Mouse (Mus musculus) C2C12 (cell line): ENCODE measurements around the gene Psmb8. TPM values are rescaled to one million over a fixed set of nuclear protein-coding genes. Genes with fewer than 3 reads are reported as not detected.

Experiments used
- H3K27me3 ChIP-seq: one replicate; pipeline ENCODE4 v1.6.1; 2011; ENCODE audit not compliant: control insufficient read depth, insufficient read depth, insufficient read length
- H3K36me3 ChIP-seq: one replicate; pipeline ENCODE4 v1.6.1; 2011; ENCODE audit not compliant: control insufficient read depth, insufficient read depth
- H3K4me3 ChIP-seq: one replicate; pipeline ENCODE4 v1.5.1; 2011; ENCODE audit warnings: mild to moderate bottlenecking, control low read depth; ENCODE audit not compliant: poor library complexity, insufficient read depth, severe bottlenecking
- H3K79me2 ChIP-seq: one replicate; pipeline ENCODE4 v1.6.1; 2011; ENCODE audit not compliant: control insufficient read depth, insufficient read depth
- H3K79me3 ChIP-seq: one replicate; pipeline ENCODE4 v1.6.1; 2011; ENCODE audit warnings: low read depth, control low read depth
- H3ac ChIP-seq: one replicate; pipeline ENCODE3; 2011; ENCODE audit warnings: low read depth; ENCODE audit not compliant: control insufficient read depth, insufficient read length
- CEBPB ChIP-seq: IDR thresholded peaks from one replicate; pipeline ENCODE4 v1.6.1; 2011; ENCODE audit warnings: low read depth, mild to moderate bottlenecking, control low read depth, moderate library complexity
- CTCF ChIP-seq: IDR thresholded peaks from one replicate; pipeline ENCODE4 v1.5.1; 2011; ENCODE audit not compliant: control insufficient read depth, insufficient read depth, insufficient read length
- FOSL1 ChIP-seq: IDR thresholded peaks from one replicate; pipeline ENCODE4 v1.8.0; 2011; ENCODE audit warnings: mild to moderate bottlenecking, low read length; ENCODE audit not compliant: poor library complexity, insufficient read depth, severe bottlenecking
- MAX ChIP-seq: IDR thresholded peaks from one replicate; pipeline ENCODE4 v1.6.1; 2011; ENCODE audit warnings: mild to moderate bottlenecking, control low read depth
- MYOD1 ChIP-seq: IDR thresholded peaks from one replicate; pipeline ENCODE4 v1.6.1; 2011; ENCODE audit warnings: low read depth; ENCODE audit not compliant: control insufficient read depth, insufficient read length
- MYOG ChIP-seq: IDR thresholded peaks from one replicate; pipeline ENCODE4 v1.6.1; 2011; ENCODE audit not compliant: control insufficient read depth, insufficient read length; ENCODE audit errors: extremely low read depth
- USF1 ChIP-seq: IDR thresholded peaks from one replicate; pipeline ENCODE4 v1.6.1; 2011; ENCODE audit warnings: low read depth, mild to moderate bottlenecking, control low read depth, moderate library complexity
- polyA plus RNA-seq: library from polyadenylated mRNA; unstranded; fragments of >200 nt; fragmentation: generic; extraction: Trizol; gene quantifications from one replicate; pipeline ENCODE4 v1.2.1, GENCODE M21; 2012; ENCODE audit warnings: missing spikeins

Gene Psmb8
- polyA plus RNA-seq, 1 experiment: 0.05 TPM

GRCm38 (mm10) chr17:34210599-34210998 lies 13.1 kb downstream of the Psmb8 start:
- Histone ChIP-seq H3K36me3 (no peaks in the 10 kb centered on the region), H3K79me3 (no peaks in the 10 kb centered on the region), H3K79me2 (no peaks in the 10 kb centered on the region), H3K4me3 (no peak overlapping the region), H3K27me3 (peaks cover 25% of the 10 kb centered on the region), H3ac (no peak overlapping the region)
- TF ChIP-seq CTCF: no peak
- peak; percentile 97 for TF ChIP-seq MYOD1

- Histone ChIP-seq H3K36me3 (no peaks in the 10 kb centered on the region), H3K4me3 (no peak overlapping the region), H3K27me3 (peaks cover 34% of the 10 kb centered on the region), H3K79me2 (no peaks in the 10 kb centered on the region), H3K79me3 (no peaks in the 10 kb centered on the region), H3ac (no peak overlapping the region)
- TF ChIP-seq USF1: no peak
Observed at GRCm38 (mm10) chr17:34211746-34212365, 14.3 kb downstream of the Psmb8 start.

GRCm38 (mm10) chr17:34213936-34214335 lies 16.4 kb downstream of the Psmb8 start:
- H3K36me3 ChIP-seq: no peaks in the 10 kb centered on the region
- no peaks in the 10 kb centered on the region for H3K79me3 ChIP-seq
- H3ac ChIP-seq: no peak overlapping the region
- no peaks in the 10 kb centered on the region for H3K79me2 ChIP-seq
- H3K4me3 ChIP-seq: no peak overlapping the region
- peaks cover 43% of the 10 kb centered on the region for H3K27me3 ChIP-seq
- TF ChIP-seq CEBPB (no peak), MYOD1 (no peak), USF1 (no peak), MAX (no peak), FOSL1 (no peak), CTCF (no peak), MYOG (no peak)

GRCm38 (mm10) chr17:34215176-34215575 lies 17.7 kb downstream of the Psmb8 start:
- Histone ChIP-seq H3K79me3 (no peaks in the 10 kb centered on the region), H3K79me2 (no peaks in the 10 kb centered on the region), H3K36me3 (no peaks in the 10 kb centered on the region), H3K27me3 (peaks cover 43% of the 10 kb centered on the region), H3K4me3 (no peak overlapping the region), H3ac (no peak overlapping the region)
- TF ChIP-seq MYOG (no peak), MYOD1 (no peak), FOSL1 (no peak), MAX (no peak), CTCF (no peak), CEBPB (no peak), USF1 (no peak)

- no peak for TF ChIP-seq MYOG
- TF ChIP-seq MYOD1: no peak
- no peak for TF ChIP-seq CEBPB
- TF ChIP-seq USF1: no peak
- TF ChIP-seq CTCF: no peak
- no peak for TF ChIP-seq MAX
- TF ChIP-seq FOSL1: no peak
- Histone ChIP-seq H3K27me3 (peaks cover 43% of the 10 kb centered on the region), H3K4me3 (no peak overlapping the region), H3ac (no peak overlapping the region), H3K79me2 (no peaks in the 10 kb centered on the region), H3K36me3 (no peaks in the 10 kb centered on the region), H3K79me3 (no peaks in the 10 kb centered on the region)
Observed at GRCm38 (mm10) chr17:34217216-34217928, 19.9 kb downstream of the Psmb8 start.

GRCm38 (mm10) chr17:34217986-34218385 lies 20.5 kb downstream of the Psmb8 start:
- no peaks in the 10 kb centered on the region for H3K36me3 ChIP-seq
- H3K4me3 ChIP-seq: no peak overlapping the region
- no peaks in the 10 kb centered on the region for H3K79me2 ChIP-seq
- no peak for TF ChIP-seq MAX
- no peak for TF ChIP-seq USF1
- TF ChIP-seq CEBPB: no peak
- TF ChIP-seq MYOD1: no peak
- no peak for TF ChIP-seq MYOG
- no peak for TF ChIP-seq CTCF
- no peak for TF ChIP-seq FOSL1
- H3K27me3 ChIP-seq: peaks cover 43% of the 10 kb centered on the region
- H3ac ChIP-seq: no peak overlapping the region
- no peaks in the 10 kb centered on the region for H3K79me3 ChIP-seq
